In the genomic region with DNA sequence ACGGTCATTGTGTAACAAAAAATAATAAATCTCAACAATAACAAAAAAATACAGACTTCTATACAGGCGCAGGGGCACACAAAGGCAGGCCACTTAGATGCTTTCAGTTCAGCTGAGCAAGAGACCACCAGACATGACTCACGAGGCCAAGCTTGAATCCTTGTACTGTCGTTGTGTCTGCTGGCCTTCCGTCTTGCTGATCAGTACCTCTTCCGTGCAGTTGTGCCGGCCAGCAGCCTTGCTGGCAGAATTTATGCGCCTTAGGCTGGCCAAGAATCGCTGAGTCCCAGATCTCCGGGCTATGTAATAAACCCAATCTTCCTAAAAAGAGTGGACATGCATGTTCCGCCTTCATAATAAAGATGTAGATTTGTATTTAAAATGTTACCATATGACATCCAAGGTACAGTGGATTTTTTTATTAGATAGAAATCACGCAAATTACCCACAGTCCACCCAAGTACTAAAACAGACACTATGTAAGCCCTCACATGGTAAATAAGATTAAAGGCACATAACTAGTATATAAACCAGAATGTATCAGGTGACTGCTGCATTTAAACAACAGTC, we compare ENCODE assay signal across 8 mouse cellular contexts. TPM values are rescaled to one million over a fixed set of nuclear protein-coding genes. Genes with fewer than 3 reads are reported as not detected.
DNase-seq lines count a peak whose midpoint lies in the region; ATAC-seq and TF ChIP-seq lines count a peak whose summit lies in the region.

No protein-coding gene starts in this region.

- WGBS in embryonic facial prominence, embryonic 12.5 days: 50% methylated on average over 12 of the region's 12 CpGs
- 65% methylated on average over 12 of the region's 12 CpGs for WGBS in hindbrain, embryonic 11.5 days
- 55% methylated on average over 12 of the region's 12 CpGs for WGBS in midbrain, embryonic 14.5 days

- H3K27me3 ChIP-seq in embryonic facial prominence, embryonic 12.5 days: no peaks in the 10 kb centered on the region
- no peaks in the 10 kb centered on the region for H3K27me3 ChIP-seq in hindbrain, embryonic 11.5 days (ENCODE audit: control insufficient read depth, insufficient read depth, low read length)
- no peaks in the 10 kb centered on the region for H3K27me3 ChIP-seq in midbrain, embryonic 14.5 days (ENCODE audit: control insufficient read depth, insufficient read depth, low read length)

- H3K9ac ChIP-seq in embryonic facial prominence, embryonic 12.5 days: peak overlapping the region; percentile 87
- peak overlapping the region; percentile 86; the same call in 1 of the 2 replicates for H3K9ac ChIP-seq in hindbrain, embryonic 11.5 days (ENCODE audit: low read depth, low read length)
- H3K9ac ChIP-seq in midbrain, embryonic 14.5 days (replicated peaks; ENCODE audit: low read length): peak overlapping the region; percentile 89

- H3K4me2 ChIP-seq in embryonic facial prominence, embryonic 12.5 days (replicated peaks): peak overlapping the region; percentile 98
- H3K4me2 ChIP-seq in hindbrain, embryonic 11.5 days (replicated peaks; ENCODE audit: low read depth, low read length): peak overlapping the region; percentile 97
- H3K4me2 ChIP-seq in midbrain, embryonic 14.5 days (ENCODE audit: low read length): peak overlapping the region; percentile 98

- TF ChIP-seq CTCF in layer of hippocampus, adult 2 months (conservative IDR thresholded peaks at IDR 0.05): no peak

- no peak for DNase-seq in layer of hippocampus, adult 2 months (ENCODE audit: low spot score in 2 of 2)
- DNase-seq in layer of hippocampus, postnatal 10 days (ENCODE audit: low spot score in 2 of 2): no peak
- peak; percentile 28 for DNase-seq in hindbrain, embryonic 11.5 days (ENCODE audit: low spot score)
- DNase-seq in midbrain, embryonic 14.5 days: peak; percentile 47
- DNase-seq in adipocyte (ENCODE audit: low spot score): no peak
- DNase-seq in right cerebral cortex, postnatal 14 days: no peak
- DNase-seq in left cerebral cortex, adult 9 months (ENCODE audit: low spot score in 2 of 2): no peak

- no peaks in the 10 kb centered on the region for H3K9me3 ChIP-seq in embryonic facial prominence, embryonic 12.5 days
- no peaks in the 10 kb centered on the region for H3K9me3 ChIP-seq in hindbrain, embryonic 11.5 days (ENCODE audit: control insufficient read depth, low read length)
- no peaks in the 10 kb centered on the region for H3K9me3 ChIP-seq in midbrain, embryonic 14.5 days (ENCODE audit: control insufficient read depth, low read length)

- H3K4me1 ChIP-seq in embryonic facial prominence, embryonic 12.5 days: peaks cover 7% of the 10 kb centered on the region
- no peaks in the 10 kb centered on the region for H3K4me1 ChIP-seq in hindbrain, embryonic 11.5 days (replicated peaks; ENCODE audit: control insufficient read depth, insufficient read depth, low read length)
- peaks cover 8% of the 10 kb centered on the region; the same call in 1 of the 2 replicates for H3K4me1 ChIP-seq in midbrain, embryonic 14.5 days (ENCODE audit: control insufficient read depth, insufficient read depth, low read length)

- H3K4me3 ChIP-seq in layer of hippocampus, adult 2 months: peak overlapping the region; percentile 64
- H3K4me3 ChIP-seq in embryonic facial prominence, embryonic 12.5 days: peak overlapping the region; percentile 54
- H3K4me3 ChIP-seq in hindbrain, embryonic 11.5 days (ENCODE audit: low read depth, low read length): peak overlapping the region; percentile 47
- H3K4me3 ChIP-seq in midbrain, embryonic 14.5 days (replicated peaks; ENCODE audit: low read depth, low read length): peak overlapping the region; percentile 46

- peaks cover 18% of the 10 kb centered on the region for H3K36me3 ChIP-seq in embryonic facial prominence, embryonic 12.5 days
- H3K36me3 ChIP-seq in hindbrain, embryonic 11.5 days (ENCODE audit: control insufficient read depth, insufficient read depth, low read length): 0 out of 2 replicates have a peak, but pooled peaks cover 4% of the 10 kb centered on the region
- H3K36me3 ChIP-seq in midbrain, embryonic 14.5 days (ENCODE audit: control insufficient read depth, insufficient read depth, low read length): peaks cover 26% of the 10 kb centered on the region

- peak overlapping the region; percentile 72 for H3K27ac ChIP-seq in layer of hippocampus, adult 2 months
- H3K27ac ChIP-seq in embryonic facial prominence, embryonic 12.5 days: peak overlapping the region; percentile 83; the same call in 1 of the 2 replicates
- peak overlapping the region; percentile 58; the same call in 1 of the 2 replicates for H3K27ac ChIP-seq in hindbrain, embryonic 11.5 days (ENCODE audit: low read depth, low read length)
- peak overlapping the region; percentile 83 for H3K27ac ChIP-seq in midbrain, embryonic 14.5 days (replicated peaks; ENCODE audit: low read depth, low read length)

- ATAC-seq in embryonic facial prominence, embryonic 12.5 days (ENCODE audit: insufficient number of reproducible peaks, insufficient read depth, low FRiP score, low TSS enrichment): no peak
- peak; percentile 23; the same call in 1 of the 2 replicates for ATAC-seq in hindbrain, embryonic 11.5 days (ENCODE audit: low FRiP score)
- ATAC-seq in midbrain, embryonic 14.5 days (ENCODE audit: low FRiP score, low TSS enrichment): no peak

RNA-seq across cellular contexts. Expression of a gene that starts 13.4 kb away (rescaled TPM):
- total RNA-seq in layer of hippocampus, adult 2 months (2021): 10 to 100 TPM; 66.8 to 69.8 TPM
- total RNA-seq in layer of hippocampus, postnatal 10 days (2021): 10 to 100 TPM; 76.9 to 89.3 TPM
- 69.8 and 73.7 TPM in 2 replicates for polyA plus RNA-seq in embryonic facial prominence, embryonic 12.5 days (2016; fragmentation: Nextera tagmentation; extraction: Ambion mirVana)
- 121 and 128 TPM in 2 replicates for polyA plus RNA-seq in hindbrain, embryonic 11.5 days (2014; fragmentation: Nextera tagmentation; extraction: Ambion mirVana)
- polyA plus RNA-seq in midbrain, embryonic 14.5 days (2014; fragmentation: Nextera tagmentation; extraction: Ambion mirVana): 229 and 232 TPM in 2 replicates

RNA-seq across cellular contexts. Expression of a gene that starts 31.1 kb away (rescaled TPM):
- total RNA-seq in layer of hippocampus, adult 2 months (2021): 10 to 100 TPM; 68.5 to 73.7 TPM
- 100 to 1,000 TPM in 1 of 2 experiments, 10 to 100 TPM in 1; 82.0 to 110 TPM for total RNA-seq in layer of hippocampus, postnatal 10 days (2021)
- 819 and 885 TPM in 2 replicates for polyA plus RNA-seq in embryonic facial prominence, embryonic 12.5 days (2016; fragmentation: Nextera tagmentation; extraction: Ambion mirVana)
- polyA plus RNA-seq in hindbrain, embryonic 11.5 days (2014; fragmentation: Nextera tagmentation; extraction: Ambion mirVana): 793 and 800 TPM in 2 replicates
- polyA plus RNA-seq in midbrain, embryonic 14.5 days (2014; fragmentation: Nextera tagmentation; extraction: Ambion mirVana): 371 and 462 TPM in 2 replicates

RNA-seq across cellular contexts. Expression of a gene that starts 33.5 kb away (rescaled TPM):
- total RNA-seq in layer of hippocampus, adult 2 months (2021): 1 to 10 TPM; 2.4 to 2.7 TPM
- 1 to 10 TPM; 1.6 TPM for total RNA-seq in layer of hippocampus, postnatal 10 days (2021)
- polyA plus RNA-seq in embryonic facial prominence, embryonic 12.5 days (2016; fragmentation: Nextera tagmentation; extraction: Ambion mirVana): 1.9 and 2.3 TPM in 2 replicates
- polyA plus RNA-seq in hindbrain, embryonic 11.5 days (2014; fragmentation: Nextera tagmentation; extraction: Ambion mirVana): 1.3 and 1.4 TPM in 2 replicates
- 1.7 and 2.1 TPM in 2 replicates for polyA plus RNA-seq in midbrain, embryonic 14.5 days (2014; fragmentation: Nextera tagmentation; extraction: Ambion mirVana)

RNA-seq across cellular contexts. Expression of a gene that starts 41.7 kb away (rescaled TPM):
- 1 to 10 TPM; 2.1 to 3.3 TPM for total RNA-seq in layer of hippocampus, adult 2 months (2021)
- total RNA-seq in layer of hippocampus, postnatal 10 days (2021): 1 to 10 TPM; 2.6 to 3.1 TPM
- 1.7 and 2.7 TPM in 2 replicates for polyA plus RNA-seq in embryonic facial prominence, embryonic 12.5 days (2016; fragmentation: Nextera tagmentation; extraction: Ambion mirVana)
- polyA plus RNA-seq in hindbrain, embryonic 11.5 days (2014; fragmentation: Nextera tagmentation; extraction: Ambion mirVana): 2.7 and 3.2 TPM in 2 replicates
- 1.6 and 2.1 TPM in 2 replicates for polyA plus RNA-seq in midbrain, embryonic 14.5 days (2014; fragmentation: Nextera tagmentation; extraction: Ambion mirVana)

Comparison
In these comparisons a context has a peak if more than half of its experiments do, and no peak if none do; other contexts are left out.
1. DNase-seq: peak in hindbrain, embryonic 11.5 days (single experiment) and midbrain, embryonic 14.5 days (single experiment); none in layer of hippocampus, adult 2 months (0 of 2), layer of hippocampus, postnatal 10 days (0 of 2), adipocyte (single experiment), right cerebral cortex, postnatal 14 days (single experiment) and left cerebral cortex, adult 9 months (0 of 2).
2. Peak in every context shown above with its lines, with median percentiles within 50 percentile points of each other: H3K27ac ChIP-seq, H3K4me3 ChIP-seq, H3K4me2 ChIP-seq and H3K9ac ChIP-seq.